Mouse (Mus musculus): ENCODE data around the gene Hps4. TPM values are rescaled to one million over a fixed set of nuclear protein-coding genes. Genes with fewer than 3 reads are reported as not detected.

Hps4 gene
- polyA plus RNA-seq, 1 experiment from 2014 or later = 48.4 TPM

DNA sequence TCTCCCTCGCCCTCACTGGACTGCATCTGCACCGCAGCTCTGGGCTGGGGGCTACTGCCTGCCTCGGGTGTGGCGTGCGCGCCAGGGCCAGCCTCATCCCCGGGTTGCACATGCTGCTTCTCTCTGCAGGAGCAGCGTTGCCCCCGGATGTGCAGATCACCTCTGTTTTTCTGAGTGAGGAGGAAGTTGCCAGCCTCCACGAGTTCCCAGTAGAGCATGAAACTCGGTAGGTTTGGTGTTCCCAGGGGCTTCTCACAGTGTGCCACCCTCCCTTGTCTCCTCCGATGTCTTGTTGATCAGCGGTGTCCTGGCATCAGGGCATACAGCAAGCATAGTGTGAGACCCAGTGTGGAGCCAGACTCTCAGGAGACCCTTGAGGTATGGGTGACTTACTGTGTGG lies 26.4 kb downstream of the Hps4 start:
- Histone ChIP-seq H3K4me2 (ENCODE audit: low read depth, low read length) (no peak overlapping the region), H3K27me3 (replicated peaks; ENCODE audit: control insufficient read depth, insufficient read depth, low read length) (no peaks in the 10 kb centered on the region), H3K4me3 (ENCODE audit: low read length) (no peak overlapping the region), H3K9ac (ENCODE audit: low read depth, low read length) (no peak overlapping the region), H3K9me3 (ENCODE audit: control insufficient read depth, low read length) (no peaks in the 10 kb centered on the region), H3K36me3 (ENCODE audit: control insufficient read depth, insufficient read depth, low read length) (peaks cover 18% of the 10 kb centered on the region), H3K27ac (ENCODE audit: low read length) (no peak overlapping the region), H3K4me1 (ENCODE audit: control insufficient read depth, insufficient read depth, low read length) (no peaks in the 10 kb centered on the region)
- no peak for ATAC-seq
- WGBS = 90% methylated on average over 13 of the region's 13 CpGs

DNA sequence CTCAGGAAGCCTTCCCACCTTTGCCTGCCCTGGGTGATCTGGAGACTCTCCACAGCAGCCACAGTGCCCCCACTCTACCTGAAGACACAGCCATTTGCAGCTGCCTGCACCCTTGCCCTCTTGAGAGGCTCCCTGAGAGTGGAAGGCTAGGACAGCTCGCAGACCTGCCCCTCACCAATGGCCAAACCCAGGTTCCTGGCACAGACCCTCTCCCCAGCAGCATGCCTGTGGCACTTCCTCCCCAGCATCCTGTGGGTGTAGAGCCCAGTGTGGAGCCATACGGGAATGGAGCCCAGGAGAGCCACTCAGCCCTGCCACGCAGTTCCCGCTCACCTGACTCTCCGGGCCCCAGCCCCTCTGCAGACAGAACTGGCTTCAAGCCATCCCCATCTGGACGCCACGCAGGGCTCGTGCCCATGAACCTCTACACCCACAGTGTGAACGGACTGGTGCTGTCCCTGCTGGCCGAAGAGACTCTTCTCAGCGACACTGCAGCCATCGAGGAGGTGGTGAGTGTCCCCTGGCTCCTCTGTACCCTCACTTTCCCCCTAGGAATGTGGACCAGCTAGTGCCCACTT lies 27.4 kb downstream of the Hps4 start:
- no peaks in the 10 kb centered on the region for H3K27me3 ChIP-seq (replicated peaks; ENCODE audit: control insufficient read depth, insufficient read depth, low read length)
- H3K9ac ChIP-seq (ENCODE audit: low read depth, low read length) = no peak overlapping the region
- H3K9me3 ChIP-seq (ENCODE audit: control insufficient read depth, low read length) = no peaks in the 10 kb centered on the region
- no peak overlapping the region for H3K27ac ChIP-seq (ENCODE audit: low read length)
- no peaks in the 10 kb centered on the region for H3K4me1 ChIP-seq (ENCODE audit: control insufficient read depth, insufficient read depth, low read length)
- H3K36me3 ChIP-seq (ENCODE audit: control insufficient read depth, insufficient read depth, low read length) = peaks cover 13% of the 10 kb centered on the region; the same call in 1 of the 2 replicates
- no peak overlapping the region for H3K4me2 ChIP-seq (ENCODE audit: low read depth, low read length)
- 92% methylated on average over 12 of the region's 12 CpGs for WGBS
- ATAC-seq = no peak
- H3K4me3 ChIP-seq (ENCODE audit: low read length) = no peak overlapping the region

DNA sequence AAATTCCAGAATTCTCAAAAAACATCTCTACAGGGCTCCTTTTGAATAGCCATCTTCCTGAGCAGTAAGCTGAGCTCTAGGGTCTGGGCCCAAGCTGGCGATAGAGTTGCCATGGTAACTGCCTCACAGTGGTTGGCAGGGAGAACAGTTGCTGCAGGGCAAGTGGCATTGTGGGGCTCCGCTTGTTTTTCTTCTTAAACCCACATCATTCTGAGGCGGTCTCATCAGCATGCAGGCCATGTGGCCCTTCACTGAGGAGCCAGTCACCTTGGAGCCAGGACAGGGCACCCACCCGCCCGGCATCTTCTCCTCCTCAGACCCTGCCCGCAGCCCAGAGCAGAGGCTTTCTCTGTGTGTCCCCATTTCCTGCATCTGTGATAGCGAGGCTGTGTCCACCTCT lies 29.1 kb downstream of the Hps4 start:
- no peak for ATAC-seq
- Histone ChIP-seq H3K27ac (ENCODE audit: low read length) (no peak overlapping the region), H3K4me3 (ENCODE audit: low read length) (no peak overlapping the region), H3K4me2 (ENCODE audit: low read depth, low read length) (no peak overlapping the region), H3K9me3 (ENCODE audit: control insufficient read depth, low read length) (no peaks in the 10 kb centered on the region), H3K27me3 (replicated peaks; ENCODE audit: control insufficient read depth, insufficient read depth, low read length) (no peaks in the 10 kb centered on the region), H3K36me3 (ENCODE audit: control insufficient read depth, insufficient read depth, low read length) (peaks cover 13% of the 10 kb centered on the region; the same call in 1 of the 2 replicates), H3K9ac (ENCODE audit: low read depth, low read length) (no peak overlapping the region), H3K4me1 (ENCODE audit: control insufficient read depth, insufficient read depth, low read length) (no peaks in the 10 kb centered on the region)
- 68% methylated on average over 7 of the region's 7 CpGs for WGBS

DNA sequence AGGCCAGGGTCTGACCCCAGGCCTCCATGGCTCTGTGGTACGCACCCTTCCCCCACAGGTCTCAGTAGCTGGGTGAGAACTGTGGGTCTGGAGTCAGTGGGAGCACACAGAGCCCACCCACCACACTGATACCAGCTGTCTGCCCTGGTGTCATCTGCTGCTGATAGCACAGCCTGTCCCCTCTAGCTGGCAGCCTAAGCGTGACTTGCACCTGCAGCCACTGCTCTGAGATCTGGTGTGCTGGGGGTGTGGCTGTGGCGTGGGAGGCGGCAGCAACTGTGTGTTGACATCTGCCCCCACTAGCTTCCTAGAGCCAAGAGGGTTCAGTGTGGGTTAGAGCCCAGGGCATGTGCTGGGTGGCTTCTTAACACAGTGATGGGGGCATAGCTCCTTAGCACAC lies 33.2 kb downstream of the Hps4 start:
- H3K27ac ChIP-seq (ENCODE audit: low read length) = no peak overlapping the region
- H3K9me3 ChIP-seq (ENCODE audit: control insufficient read depth, low read length) = no peaks in the 10 kb centered on the region
- no peak overlapping the region for H3K4me2 ChIP-seq (ENCODE audit: low read depth, low read length)
- no peaks in the 10 kb centered on the region for H3K27me3 ChIP-seq (replicated peaks; ENCODE audit: control insufficient read depth, insufficient read depth, low read length)
- H3K4me3 ChIP-seq (ENCODE audit: low read length) = no peak overlapping the region
- H3K9ac ChIP-seq (ENCODE audit: low read depth, low read length) = no peak overlapping the region
- H3K4me1 ChIP-seq (ENCODE audit: control insufficient read depth, insufficient read depth, low read length) = no peaks in the 10 kb centered on the region
- peaks cover 7% of the 10 kb centered on the region for H3K36me3 ChIP-seq (ENCODE audit: control insufficient read depth, insufficient read depth, low read length)
- WGBS = 92% methylated on average over 4 of the region's 4 CpGs
- ATAC-seq = no peak

DNA sequence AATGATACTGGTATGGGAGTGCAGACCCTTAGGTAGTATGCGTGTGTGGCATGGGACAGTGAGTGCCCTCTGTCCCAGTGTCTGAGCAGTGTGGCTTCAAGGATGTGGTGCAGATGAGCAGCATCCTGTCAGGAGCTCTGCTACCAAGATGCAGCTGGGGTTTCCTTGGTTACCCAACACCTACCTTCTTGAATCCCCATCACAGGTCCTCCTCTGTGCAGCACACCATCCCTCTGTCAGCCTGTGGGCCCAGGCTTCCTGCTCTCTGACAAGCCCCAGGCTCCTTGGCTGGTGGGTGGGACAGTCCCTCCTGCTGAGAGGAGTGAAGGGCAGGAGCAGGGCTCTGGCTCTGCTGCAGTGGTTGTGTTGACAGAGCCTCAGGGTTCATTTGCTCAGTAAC lies 34.5 kb downstream of the Hps4 start:
- H3K9me3 ChIP-seq (ENCODE audit: control insufficient read depth, low read length) = no peaks in the 10 kb centered on the region
- H3K9ac ChIP-seq (ENCODE audit: low read depth, low read length) = no peak overlapping the region
- H3K36me3 ChIP-seq (ENCODE audit: control insufficient read depth, insufficient read depth, low read length) = peaks cover 6% of the 10 kb centered on the region
- no peak overlapping the region for H3K27ac ChIP-seq (ENCODE audit: low read length)
- no peak overlapping the region for H3K4me2 ChIP-seq (ENCODE audit: low read depth, low read length)
- WGBS = 100% methylated on average over 1 of the region's 1 CpGs
- no peak overlapping the region for H3K4me3 ChIP-seq (ENCODE audit: low read length)
- no peak for ATAC-seq
- H3K27me3 ChIP-seq (replicated peaks; ENCODE audit: control insufficient read depth, insufficient read depth, low read length) = no peaks in the 10 kb centered on the region
- H3K4me1 ChIP-seq (ENCODE audit: control insufficient read depth, insufficient read depth, low read length) = 0 out of 2 replicates have a peak, but pooled peaks cover under 1% of the 10 kb centered on the region

DNA sequence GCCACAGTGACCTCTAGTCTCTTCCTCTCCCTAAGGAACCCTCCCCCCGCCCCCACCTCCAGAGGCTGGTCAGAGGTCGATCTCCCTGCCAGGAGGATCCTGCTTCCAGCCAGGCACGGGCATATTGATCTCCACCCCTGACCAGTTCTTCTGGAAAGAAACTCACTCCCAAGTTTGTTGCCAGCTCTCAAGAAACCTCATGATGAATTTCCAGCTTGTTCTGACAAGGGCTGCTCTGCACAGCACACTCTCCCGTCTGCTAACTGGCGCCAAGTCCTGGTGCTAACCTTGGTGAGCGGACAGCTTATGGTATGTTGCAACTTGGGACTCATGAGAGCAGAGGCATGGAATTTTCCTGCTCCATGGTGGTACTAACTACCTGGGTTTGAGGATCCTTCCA lies 35.8 kb downstream of the Hps4 start:
- H3K36me3 ChIP-seq (ENCODE audit: control insufficient read depth, insufficient read depth, low read length) = peaks cover 3% of the 10 kb centered on the region

DNA sequence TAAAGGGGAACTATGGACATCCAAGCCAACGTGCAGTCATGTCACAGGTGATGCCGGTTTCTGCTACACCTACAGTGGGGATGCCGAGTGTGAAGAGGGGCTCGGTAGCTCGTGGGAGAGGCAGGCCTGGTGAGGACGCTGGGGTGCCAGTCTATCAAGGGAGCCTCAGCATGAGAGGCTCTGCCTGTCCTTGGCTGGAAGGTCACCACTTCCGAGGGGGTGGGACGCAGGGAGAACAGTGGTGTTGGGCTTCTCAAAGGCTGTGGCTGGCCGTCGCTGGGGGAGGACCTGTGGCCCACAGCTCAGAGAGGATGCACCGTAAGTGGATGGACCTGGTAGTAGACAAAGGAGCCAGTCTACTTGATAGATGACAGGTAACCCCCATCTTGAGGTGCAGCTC lies 38.3 kb downstream of the Hps4 start:
- peaks cover 3% of the 10 kb centered on the region for H3K36me3 ChIP-seq (ENCODE audit: control insufficient read depth, insufficient read depth, low read length)

More for the DNA sequence above, 35.8 kb downstream of the Hps4 start:
- Histone ChIP-seq H3K4me1 (ENCODE audit: control insufficient read depth, insufficient read depth, low read length) (peaks cover 6% of the 10 kb centered on the region; the same call in 1 of the 2 replicates), H3K9ac (ENCODE audit: low read depth, low read length) (no peak overlapping the region), H3K4me3 (ENCODE audit: low read length) (no peak overlapping the region), H3K27ac (ENCODE audit: low read length) (no peak overlapping the region), H3K9me3 (ENCODE audit: control insufficient read depth, low read length) (no peaks in the 10 kb centered on the region), H3K4me2 (ENCODE audit: low read depth, low read length) (no peak overlapping the region), H3K27me3 (replicated peaks; ENCODE audit: control insufficient read depth, insufficient read depth, low read length) (no peaks in the 10 kb centered on the region)
- ATAC-seq = no peak
- WGBS = 70% methylated on average over 6 of the region's 6 CpGs

DNA sequence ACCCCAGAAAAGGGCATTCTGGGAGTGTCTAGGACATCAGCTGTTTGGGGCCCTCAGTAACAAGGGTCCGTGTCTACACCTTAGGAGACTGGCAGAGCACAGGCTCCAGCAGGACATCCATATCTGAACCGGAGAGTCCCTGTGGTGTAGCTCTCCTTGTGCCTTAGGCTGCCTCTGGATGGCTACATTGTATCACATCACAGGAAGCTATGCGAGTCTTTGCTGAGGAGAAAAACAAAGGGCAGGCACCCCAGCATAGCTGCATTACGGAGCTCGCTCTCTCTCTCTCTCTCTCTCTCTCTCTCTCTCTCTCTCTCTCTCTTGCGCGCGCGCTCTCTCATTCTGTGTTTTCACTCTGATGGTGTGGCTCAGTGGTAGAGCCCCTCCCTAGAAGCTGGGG lies 39.2 kb downstream of the Hps4 start:
- Histone ChIP-seq H3K27ac (ENCODE audit: low read length) (no peak overlapping the region), H3K36me3 (ENCODE audit: control insufficient read depth, insufficient read depth, low read length) (peaks cover 3% of the 10 kb centered on the region), H3K9ac (ENCODE audit: low read depth, low read length) (no peak overlapping the region), H3K4me2 (ENCODE audit: low read depth, low read length) (no peak overlapping the region), H3K4me1 (ENCODE audit: control insufficient read depth, insufficient read depth, low read length) (peaks cover 6% of the 10 kb centered on the region; the same call in 1 of the 2 replicates), H3K9me3 (ENCODE audit: control insufficient read depth, low read length) (no peaks in the 10 kb centered on the region), H3K4me3 (ENCODE audit: low read length) (no peak overlapping the region), H3K27me3 (replicated peaks; ENCODE audit: control insufficient read depth, insufficient read depth, low read length) (no peaks in the 10 kb centered on the region)
- ATAC-seq = no peak
- WGBS = 63% methylated on average over 9 of the region's 9 CpGs

More for the DNA sequence above, 38.3 kb downstream of the Hps4 start:
- WGBS = 77% methylated on average over 11 of the region's 11 CpGs
- H3K4me1 ChIP-seq (ENCODE audit: control insufficient read depth, insufficient read depth, low read length) = peaks cover 6% of the 10 kb centered on the region; the same call in 1 of the 2 replicates
- no peak for ATAC-seq
- no peak overlapping the region for H3K4me3 ChIP-seq (ENCODE audit: low read length)
- no peaks in the 10 kb centered on the region for H3K27me3 ChIP-seq (replicated peaks; ENCODE audit: control insufficient read depth, insufficient read depth, low read length)
- no peaks in the 10 kb centered on the region for H3K9me3 ChIP-seq (ENCODE audit: control insufficient read depth, low read length)
- H3K27ac ChIP-seq (ENCODE audit: low read length) = no peak overlapping the region
- no peak overlapping the region for H3K9ac ChIP-seq (ENCODE audit: low read depth, low read length)
- no peak overlapping the region for H3K4me2 ChIP-seq (ENCODE audit: low read depth, low read length)

DNA sequence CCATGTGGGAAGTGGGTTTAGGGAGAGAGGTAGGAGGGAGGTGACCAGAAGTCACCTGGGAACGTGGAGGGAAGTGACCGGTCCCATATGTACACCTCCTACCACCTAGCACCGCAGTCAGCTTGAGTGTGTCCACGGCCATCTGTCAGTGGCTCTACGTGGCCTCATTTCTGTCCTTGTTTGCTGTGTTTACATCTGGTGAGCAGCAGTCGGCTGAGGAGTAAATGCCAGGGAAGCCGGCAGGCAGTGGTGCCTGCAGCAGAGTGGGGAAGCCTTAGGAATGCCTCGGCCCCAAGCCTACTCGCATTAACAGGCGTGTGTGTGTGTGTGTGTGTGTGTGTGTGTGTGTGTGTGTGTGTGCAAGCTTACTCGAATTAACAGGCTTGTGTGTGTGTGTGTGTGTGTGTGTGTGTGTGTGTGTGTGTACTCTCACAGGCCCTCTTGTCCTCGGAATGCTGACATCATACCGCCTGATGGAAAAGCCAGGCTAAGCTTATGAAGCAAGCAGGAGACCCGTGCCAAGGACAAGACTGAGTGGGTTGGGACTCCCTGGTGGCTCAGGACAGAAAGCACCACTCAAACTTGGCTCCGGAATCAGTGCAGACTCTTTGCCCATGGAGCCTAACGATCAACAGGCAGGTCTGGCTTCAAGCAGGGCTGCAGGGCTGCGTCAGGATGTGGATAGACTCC lies 39.9 kb downstream of the Hps4 start:
- ATAC-seq = peak; percentile 40; the same call in 1 of the 2 replicates
- no peak overlapping the region; the same call in 1 of the 2 replicates for H3K27ac ChIP-seq (ENCODE audit: low read length)
- H3K9me3 ChIP-seq (ENCODE audit: control insufficient read depth, low read length) = no peaks in the 10 kb centered on the region

More for the DNA sequence above, 39.9 kb downstream of the Hps4 start:
- no peak overlapping the region for H3K9ac ChIP-seq (ENCODE audit: low read depth, low read length)
- no peaks in the 10 kb centered on the region for H3K27me3 ChIP-seq (replicated peaks; ENCODE audit: control insufficient read depth, insufficient read depth, low read length)
- H3K36me3 ChIP-seq (ENCODE audit: control insufficient read depth, insufficient read depth, low read length) = no peaks in the 10 kb centered on the region; the same call in none of the 2 replicates
- no peak overlapping the region for H3K4me2 ChIP-seq (ENCODE audit: low read depth, low read length)
- 46% methylated on average over 16 of the region's 17 CpGs for WGBS
- H3K4me3 ChIP-seq (ENCODE audit: low read length) = no peak overlapping the region
- H3K4me1 ChIP-seq (ENCODE audit: control insufficient read depth, insufficient read depth, low read length) = peaks cover 6% of the 10 kb centered on the region; the same call in 1 of the 2 replicates

Data from intestine, embryonic 16.5 days (tissue).